Mouse (Mus musculus) 3134 (cell line): ENCODE results near the gene Fasn.
"Not testable (repeated sequence)": the region's sequence is repeated elsewhere in the genome, so short reads cannot be mapped to it uniquely, and the experiment has no call there.

ENCODE experiments used
- DNase-seq: peaks from one replicate; pipeline ENCODE4 v3.0.0-alpha.2; 2011; ENCODE audit warnings: low spot score; ENCODE audit not compliant: insufficient read length; ENCODE audit errors: extremely low read depth

The Fasn gene

DNA sequence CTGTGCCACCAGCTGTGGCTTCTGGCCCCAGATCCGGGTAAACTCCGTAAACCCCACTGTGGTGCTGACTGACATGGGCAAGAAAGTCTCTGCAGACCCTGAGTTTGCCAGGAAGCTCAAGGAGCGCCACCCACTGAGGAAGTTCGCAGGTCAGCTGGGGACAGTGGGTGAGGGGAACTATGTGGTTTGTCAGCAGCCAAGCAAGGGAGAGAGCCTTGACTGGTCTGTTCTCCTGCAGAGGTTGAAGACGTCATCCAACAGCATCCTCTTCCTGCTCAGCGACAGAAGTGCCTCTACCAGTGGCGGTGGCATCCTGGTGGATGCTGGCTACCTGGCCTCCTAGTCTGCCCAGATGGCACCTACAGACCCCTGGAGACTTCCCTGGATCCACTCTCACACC lies 57.3 kb downstream of the Fasn start:
- DNase-seq = not testable (repeated sequence)

- DNase-seq = peak; percentile 38
Measured at GRCm38 (mm10) chr11:120763121-120763999, 61.0 kb downstream of the Fasn start.

- DNase-seq = not testable (repeated sequence)
Measured at GRCm38 (mm10) chr11:120762672-120763041, 61.7 kb downstream of the Fasn start, which contains the start of gene Hmga1b. TSS of gene Hmga1b (plus strand) at chr11:120762794.

DNA sequence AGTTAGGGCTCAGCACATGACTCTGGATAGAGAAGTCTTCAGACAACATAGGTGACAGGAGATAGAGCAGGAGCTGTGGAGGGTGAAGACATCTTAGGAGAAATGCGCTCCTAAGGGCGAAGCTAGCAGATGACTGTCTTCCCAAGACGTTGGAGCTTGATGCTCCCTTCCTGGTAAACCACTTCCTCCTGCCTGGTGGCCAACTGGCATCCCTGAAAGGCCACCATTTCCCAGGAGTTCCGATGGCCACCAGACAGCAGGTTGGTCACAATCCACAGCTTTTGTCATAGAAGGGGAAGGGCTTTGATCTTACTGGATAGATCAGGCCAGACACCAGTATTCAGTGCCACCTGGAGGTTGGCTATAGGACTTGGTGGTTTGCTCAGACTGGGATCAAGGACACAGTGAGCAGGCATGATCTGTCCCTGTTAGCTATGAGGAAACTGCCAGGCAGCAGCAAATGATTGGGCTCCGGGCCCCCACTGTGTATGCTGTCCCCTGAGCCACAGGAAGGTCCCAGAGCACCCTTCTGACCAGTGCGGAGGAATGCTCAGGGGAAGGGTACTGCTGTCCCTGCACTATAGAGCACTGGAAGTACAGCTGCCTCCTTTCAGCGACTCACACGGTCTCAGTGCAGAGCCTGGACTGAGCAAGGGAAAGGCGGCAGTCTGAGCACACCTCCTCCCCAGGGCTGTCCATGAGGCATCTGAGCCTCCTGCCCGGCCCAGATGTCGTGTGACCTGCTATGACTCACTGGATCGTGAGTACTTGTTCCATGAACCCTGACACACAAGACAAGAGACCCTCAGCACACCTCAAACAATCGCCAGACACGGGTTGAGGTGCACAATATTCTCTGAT lies 62.3 kb downstream of the Fasn start:
- peak; percentile 69 for DNase-seq

DNA sequence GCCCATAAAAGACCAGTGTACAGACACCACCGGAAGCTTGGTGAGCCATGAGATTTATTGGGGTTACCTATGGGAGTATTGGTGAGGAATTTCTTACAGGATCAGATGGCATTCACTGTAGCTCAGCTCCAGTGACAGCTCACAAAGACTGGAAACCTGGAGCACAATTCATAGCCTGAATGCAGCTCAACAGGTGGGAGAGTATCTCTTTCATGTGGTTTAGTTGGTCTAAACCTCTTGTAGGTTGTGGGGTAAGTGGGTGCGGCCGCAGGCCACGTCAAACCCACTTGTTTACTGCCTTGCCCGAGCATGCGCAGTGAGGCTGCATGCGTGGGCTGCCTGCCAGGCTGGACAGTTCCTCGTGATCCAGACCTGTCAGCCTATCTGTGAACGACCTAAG lies 64.1 kb downstream of the Fasn start:
- no peak for DNase-seq
